Mouse (Mus musculus) c-Kit-positive CD71-negative TER-119-negative erythroid progenitor cells, embryonic 14.5 days (primary cell): Measurements from ENCODE around the gene Prdx2.

ENCODE experiments used
- DNase-seq: peaks from one replicate; pipeline ENCODE4 v3.0.0-alpha.2; 2013; ENCODE audit warnings: low read depth

The Prdx2 gene

GRCm38 (mm10) chr8:84947241-84947545, 22.2 kb upstream of the Prdx2 start:
- DNase-seq, result peak; percentile 71

GRCm38 (mm10) chr8:84949753-84950152, 19.6 kb upstream of the Prdx2 start:
- DNase-seq, result no peak

- DNase-seq, result no peak
Observed at GRCm38 (mm10) chr8:84952612-84953255, 16.7 kb upstream of the Prdx2 start.

- DNase-seq, result peak; percentile 90
Observed at GRCm38 (mm10) chr8:84956768-84957167, 12.6 kb upstream of the Prdx2 start.

GRCm38 (mm10) chr8:84959811-84960210, 9.6 kb upstream of the Prdx2 start:
- no peak for DNase-seq

GRCm38 (mm10) chr8:84963952-84964351, 5.4 kb upstream of the Prdx2 start:
- DNase-seq, result no peak

- DNase-seq, result peak; percentile 92
Observed at GRCm38 (mm10) chr8:84965731-84966291, 3.6 kb upstream of the Prdx2 start.

GRCm38 (mm10) chr8:84966603-84967002, 2.8 kb upstream of the Prdx2 start:
- DNase-seq, result no peak

- no peak for DNase-seq
Observed at GRCm38 (mm10) chr8:84967532-84968304, 1.7 kb upstream of the Prdx2 start.

- no peak for DNase-seq
Observed at GRCm38 (mm10) chr8:84968650-84969049, 737 bp upstream of the Prdx2 start.

GRCm38 (mm10) chr8:84970135-84970790, 876 bp downstream of the Prdx2 start:
- DNase-seq, result no peak

- no peak for DNase-seq
Observed at GRCm38 (mm10) chr8:84970913-84971312, 1.5 kb downstream of the Prdx2 start.

GRCm38 (mm10) chr8:84973079-84973478, 3.7 kb downstream of the Prdx2 start:
- DNase-seq, result no peak

GRCm38 (mm10) chr8:84973803-84974542, 4.6 kb downstream of the Prdx2 start:
- no peak for DNase-seq

GRCm38 (mm10) chr8:84974543-84975142, 5.3 kb downstream of the Prdx2 start:
- DNase-seq, result no peak

- no peak for DNase-seq
Observed at GRCm38 (mm10) chr8:84975434-84975833, 6.0 kb downstream of the Prdx2 start.

GRCm38 (mm10) chr8:84976031-84976762, 6.8 kb downstream of the Prdx2 start:
- peak; percentile 92 for DNase-seq

GRCm38 (mm10) chr8:84976763-84977434, 7.5 kb downstream of the Prdx2 start:
- DNase-seq, result no peak

GRCm38 (mm10) chr8:84977435-84978247, 8.3 kb downstream of the Prdx2 start:
- no peak for DNase-seq
